Mouse (Mus musculus) neutrophil, adult 5-6 weeks (primary cell): ENCODE measurements at regions not wholly inside any gene's neighbourhood (a gene's known extent, or its start where the extent isn't known, plus 50 kb on each side); places are given as distances from the start of the nearest gene placed in this dataset.

Experiments used
- ATAC-seq: fragments of 151-379, 151-347 bp; 2 replicates; pipeline ENCODE4 v1.8.0; 2017; ENCODE audit warnings: mild to moderate bottlenecking, moderate TSS enrichment; ENCODE audit not compliant: insufficient number of reproducible peaks, poor library complexity, low FRiP score, severe bottlenecking; ENCODE audit errors: extremely low read depth

DNA sequence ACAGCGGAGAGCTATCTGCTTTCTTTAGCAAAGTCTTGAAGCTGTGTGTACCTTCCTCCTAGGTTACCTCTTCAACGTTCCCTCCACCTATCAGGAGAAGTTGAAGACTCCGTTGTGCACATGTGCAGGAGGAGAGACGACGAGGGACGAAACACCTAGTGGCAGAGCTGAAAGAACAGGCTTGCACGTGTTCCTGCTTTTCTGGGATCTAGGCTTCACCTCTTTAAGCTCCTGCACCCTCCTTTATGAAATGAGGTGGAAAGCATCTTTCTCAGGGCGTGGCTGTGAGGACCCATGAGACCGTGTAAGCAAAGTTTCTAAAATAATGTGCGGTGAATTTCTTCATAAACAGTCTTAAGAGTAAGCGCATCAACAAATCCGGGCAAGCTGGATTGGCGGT lies 71.4 kb upstream of the Eif4g2 start:
- ATAC-seq: no peak

- ATAC-seq: no peak
Measured at GRCm38 (mm10) chr7:111150540-111150939, 67.7 kb upstream of the Eif4g2 start.

DNA sequence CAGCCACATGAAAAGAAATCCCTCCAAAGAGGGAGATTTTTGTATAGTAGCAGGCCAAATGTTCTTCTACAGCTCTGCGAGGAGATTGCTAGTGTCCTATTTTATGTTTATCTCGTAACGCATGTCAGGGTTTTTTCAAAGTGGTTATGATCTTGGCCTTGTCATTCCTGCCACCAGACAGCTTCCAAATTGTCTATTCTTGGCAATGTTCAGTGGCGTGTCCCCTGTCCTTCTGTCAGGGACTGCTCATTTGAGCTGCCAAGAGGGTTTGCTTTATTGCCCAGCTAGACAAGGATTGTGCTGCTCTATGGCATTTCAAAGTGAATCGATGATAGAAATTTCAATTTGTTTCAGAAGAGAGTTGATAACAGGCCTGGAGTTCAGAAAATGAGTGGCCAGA lies 67.3 kb upstream of the Eif4g2 start:
- ATAC-seq: no peak

- ATAC-seq: no peak
Measured at GRCm38 (mm10) chr7:111147593-111147992, 64.8 kb upstream of the Eif4g2 start.

DNA sequence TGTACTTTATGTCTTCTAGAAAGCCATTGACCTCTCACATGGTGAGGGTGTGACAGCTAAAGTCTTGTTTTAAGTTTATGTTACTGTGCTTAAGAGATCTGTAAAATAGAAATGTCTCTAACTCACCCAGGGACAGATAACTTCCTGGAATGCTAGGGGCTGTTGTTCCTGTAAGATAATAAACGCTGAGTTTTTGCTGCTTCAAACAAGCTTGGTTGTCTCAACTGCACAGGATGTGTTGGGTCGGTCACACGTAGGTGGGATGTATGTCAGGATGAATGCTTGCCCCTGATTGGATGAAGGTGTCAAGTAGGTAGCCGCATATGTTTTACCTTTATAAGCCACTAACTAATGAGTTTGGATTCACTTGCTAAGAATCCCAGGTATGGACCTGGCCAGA lies 63.8 kb upstream of the Eif4g2 start:
- ATAC-seq: no peak

DNA sequence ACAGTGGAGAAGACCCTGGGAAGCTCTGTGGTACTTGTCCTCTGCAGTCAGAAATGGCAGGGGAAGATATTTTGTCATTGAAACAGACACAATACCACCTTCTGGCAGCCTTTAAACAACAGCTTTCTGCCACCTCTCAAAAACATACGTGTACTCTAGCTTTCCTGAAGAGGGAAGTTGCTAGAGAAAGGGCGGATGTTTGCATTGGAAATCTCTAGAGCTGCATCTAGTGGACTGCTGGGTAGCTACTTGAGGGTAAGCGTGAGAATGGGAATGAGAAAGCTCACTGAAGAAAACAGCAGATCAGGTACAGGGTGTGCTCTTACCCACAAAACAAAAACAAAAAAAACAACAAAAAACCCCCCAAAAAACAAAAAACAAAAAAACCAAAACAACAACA lies 61.4 kb upstream of the Eif4g2 start:
- ATAC-seq: no peak

GRCm38 (mm10) chr7:111141285-111141965 lies 58.6 kb upstream of the Eif4g2 start:
- no peak for ATAC-seq

- no peak for ATAC-seq
Measured at GRCm38 (mm10) chr7:111138038-111138437, 55.2 kb upstream of the Eif4g2 start.

DNA sequence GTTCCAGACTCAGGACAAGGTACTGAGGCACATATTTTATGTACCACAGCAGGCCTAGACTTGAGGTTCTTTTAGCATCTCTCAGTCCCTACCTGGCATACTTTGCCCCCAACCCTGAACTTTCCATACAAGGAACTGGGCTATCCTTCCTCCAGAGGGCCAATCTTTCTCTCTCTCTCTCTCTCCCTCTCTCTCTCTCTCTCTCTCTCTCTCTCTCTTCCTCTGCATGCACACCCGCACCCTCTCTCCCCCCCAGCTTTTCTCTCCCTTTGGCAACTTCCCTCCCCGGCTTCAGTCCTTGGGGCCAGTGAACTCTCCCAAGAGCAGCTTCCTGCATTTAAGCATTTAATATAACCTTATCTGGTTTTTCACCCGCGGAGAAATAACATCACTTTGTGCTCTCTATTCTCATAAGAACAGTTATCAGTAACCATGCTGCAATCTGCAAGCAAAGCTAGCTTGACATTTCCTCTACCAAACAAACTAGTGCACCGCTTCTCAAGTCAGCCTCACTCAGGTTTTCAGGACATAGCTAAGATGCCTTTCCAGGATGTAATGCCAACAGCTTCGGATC lies 53.3 kb upstream of the Eif4g2 start:
- no peak for ATAC-seq

DNA sequence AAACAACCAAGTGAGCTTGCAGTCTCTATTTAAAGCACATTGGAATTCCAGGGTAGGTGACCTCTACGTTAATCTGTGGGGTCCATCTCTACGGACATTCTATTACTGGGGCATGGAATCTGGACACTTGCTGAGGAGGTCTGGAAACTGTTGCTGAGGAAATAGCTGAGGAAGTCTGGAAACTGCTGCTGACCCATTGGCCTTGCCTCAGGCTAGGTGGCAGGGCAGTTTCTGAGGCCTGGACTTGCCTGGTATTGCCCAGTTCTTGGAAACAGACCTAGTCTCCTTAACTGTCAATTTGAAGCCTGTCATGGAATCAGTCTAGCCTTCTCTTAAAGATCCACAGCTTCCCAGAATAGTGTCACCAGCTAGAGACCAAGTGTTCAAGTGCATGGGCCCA lies 51.7 kb upstream of the Eif4g2 start:
- ATAC-seq: no peak
